Mouse (Mus musculus): ENCODE data around the gene Gnat1.

Gnat1 gene

GRCm38 (mm10) chr9:107674609-107675429 is 4.7 kb downstream of the Gnat1 start:
- no peak for DNase-seq

- DNase-seq, result no peak
Measured at GRCm38 (mm10) chr9:107670259-107670658, 9.3 kb downstream of the Gnat1 start.

- no peak for DNase-seq
Measured at GRCm38 (mm10) chr9:107669480-107669945, 10.0 kb downstream of the Gnat1 start, which contains the start of gene Slc38a3. Gene Slc38a3 (minus strand): TSS chr9:107669530.

- no peak for DNase-seq
Measured at GRCm38 (mm10) chr9:107668916-107669315, 10.6 kb downstream of the Gnat1 start.

- DNase-seq, result no peak
Measured at GRCm38 (mm10) chr9:107668011-107668410, 11.5 kb downstream of the Gnat1 start.

GRCm38 (mm10) chr9:107667219-107667618 is 12.3 kb downstream of the Gnat1 start:
- peak; percentile 35 for DNase-seq

- DNase-seq, result no peak
Measured at GRCm38 (mm10) chr9:107666751-107667205, 12.7 kb downstream of the Gnat1 start.

- no peak for DNase-seq
Measured at GRCm38 (mm10) chr9:107665308-107665707, 14.2 kb downstream of the Gnat1 start.

GRCm38 (mm10) chr9:107663525-107663924 is 16.0 kb downstream of the Gnat1 start:
- DNase-seq, result no peak

- DNase-seq, result no peak
Measured at GRCm38 (mm10) chr9:107662342-107662741, 17.2 kb downstream of the Gnat1 start.

GRCm38 (mm10) chr9:107660777-107661176 is 18.7 kb downstream of the Gnat1 start:
- DNase-seq, result no peak

- DNase-seq, result no peak
Measured at GRCm38 (mm10) chr9:107659961-107660360, 19.6 kb downstream of the Gnat1 start.

- DNase-seq, result peak; percentile 73
Measured at GRCm38 (mm10) chr9:107659551-107659950, 20.0 kb downstream of the Gnat1 start.

GRCm38 (mm10) chr9:107658096-107658495 is 21.4 kb downstream of the Gnat1 start:
- DNase-seq, result no peak

GRCm38 (mm10) chr9:107657144-107657543 is 22.4 kb downstream of the Gnat1 start:
- no peak for DNase-seq

- no peak for DNase-seq
Measured at GRCm38 (mm10) chr9:107654585-107654984, 24.9 kb downstream of the Gnat1 start.

GRCm38 (mm10) chr9:107653474-107653873 is 26.0 kb downstream of the Gnat1 start:
- no peak for DNase-seq

GRCm38 (mm10) chr9:107650708-107651481 is 28.6 kb downstream of the Gnat1 start:
- no peak for DNase-seq

GRCm38 (mm10) chr9:107650225-107650624 is 29.3 kb downstream of the Gnat1 start:
- DNase-seq, result no peak

GRCm38 (mm10) chr9:107648767-107649166 is 30.7 kb downstream of the Gnat1 start:
- DNase-seq, result no peak

- DNase-seq, result no peak
Measured at GRCm38 (mm10) chr9:107646975-107647374, 32.5 kb downstream of the Gnat1 start.

GRCm38 (mm10) chr9:107645577-107645976 is 33.9 kb downstream of the Gnat1 start:
- DNase-seq, result peak; percentile 73

GRCm38 (mm10) chr9:107645153-107645510 is 34.4 kb downstream of the Gnat1 start:
- no peak for DNase-seq

Measured in right cerebral cortex, postnatal 25 days (tissue).